Mouse (Mus musculus): Measurements from ENCODE around the gene Spata3.

The Spata3 gene

DNA sequence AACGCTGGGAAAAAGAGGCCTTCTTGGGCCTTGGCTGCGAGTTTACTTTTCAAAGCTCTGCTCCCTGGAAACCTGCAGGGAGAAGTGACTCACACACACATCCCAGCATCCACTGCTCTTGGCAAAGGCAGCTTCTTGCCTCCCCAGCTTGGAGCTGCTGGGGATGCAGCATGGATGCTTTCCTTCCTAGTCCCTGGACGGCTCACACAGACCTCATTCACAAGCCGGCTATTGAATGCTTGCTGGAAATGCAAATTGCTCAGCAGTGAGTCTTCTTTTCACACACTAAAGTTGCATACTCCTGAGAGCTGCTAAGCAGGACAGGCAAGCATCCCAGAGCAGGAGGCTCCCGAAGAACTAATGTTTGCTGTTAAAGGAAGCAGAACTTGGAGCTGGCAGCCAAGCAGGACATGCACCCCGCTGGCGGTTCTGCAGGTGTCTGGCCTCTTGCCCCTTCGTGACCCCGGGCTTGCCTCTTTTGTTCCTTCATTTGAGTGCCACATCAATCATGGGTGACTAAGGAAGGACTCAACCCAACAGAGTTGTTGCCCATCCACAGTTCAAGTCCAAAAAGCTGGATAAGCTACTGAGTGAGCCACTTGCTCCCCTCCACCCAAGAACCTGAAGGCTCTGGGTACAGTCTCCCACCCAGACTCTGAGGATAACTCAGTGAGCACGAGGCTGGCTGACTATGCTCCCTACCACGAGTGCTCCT, 15.8 kb downstream of the Spata3 start:
- DNase-seq (ENCODE audit: low spot score in 2 of 2), result no peak

- peak; percentile 43 to 69 for DNase-seq (ENCODE audit: low spot score in 2 of 2)
These were observed 21.8 kb downstream of the Spata3 start for GRCm38 (mm10) chr1:86038191-86038951.

- no peak for DNase-seq (ENCODE audit: low spot score in 2 of 2)
These were observed 23.5 kb downstream of the Spata3 start for GRCm38 (mm10) chr1:86040131-86040530.

GRCm38 (mm10) chr1:86040817-86041216, 24.2 kb downstream of the Spata3 start:
- DNase-seq (ENCODE audit: low spot score in 2 of 2), result no peak

- DNase-seq (ENCODE audit: low spot score in 2 of 2), result no peak
These were observed 28.4 kb downstream of the Spata3 start for GRCm38 (mm10) chr1:86045056-86045455.

DNA sequence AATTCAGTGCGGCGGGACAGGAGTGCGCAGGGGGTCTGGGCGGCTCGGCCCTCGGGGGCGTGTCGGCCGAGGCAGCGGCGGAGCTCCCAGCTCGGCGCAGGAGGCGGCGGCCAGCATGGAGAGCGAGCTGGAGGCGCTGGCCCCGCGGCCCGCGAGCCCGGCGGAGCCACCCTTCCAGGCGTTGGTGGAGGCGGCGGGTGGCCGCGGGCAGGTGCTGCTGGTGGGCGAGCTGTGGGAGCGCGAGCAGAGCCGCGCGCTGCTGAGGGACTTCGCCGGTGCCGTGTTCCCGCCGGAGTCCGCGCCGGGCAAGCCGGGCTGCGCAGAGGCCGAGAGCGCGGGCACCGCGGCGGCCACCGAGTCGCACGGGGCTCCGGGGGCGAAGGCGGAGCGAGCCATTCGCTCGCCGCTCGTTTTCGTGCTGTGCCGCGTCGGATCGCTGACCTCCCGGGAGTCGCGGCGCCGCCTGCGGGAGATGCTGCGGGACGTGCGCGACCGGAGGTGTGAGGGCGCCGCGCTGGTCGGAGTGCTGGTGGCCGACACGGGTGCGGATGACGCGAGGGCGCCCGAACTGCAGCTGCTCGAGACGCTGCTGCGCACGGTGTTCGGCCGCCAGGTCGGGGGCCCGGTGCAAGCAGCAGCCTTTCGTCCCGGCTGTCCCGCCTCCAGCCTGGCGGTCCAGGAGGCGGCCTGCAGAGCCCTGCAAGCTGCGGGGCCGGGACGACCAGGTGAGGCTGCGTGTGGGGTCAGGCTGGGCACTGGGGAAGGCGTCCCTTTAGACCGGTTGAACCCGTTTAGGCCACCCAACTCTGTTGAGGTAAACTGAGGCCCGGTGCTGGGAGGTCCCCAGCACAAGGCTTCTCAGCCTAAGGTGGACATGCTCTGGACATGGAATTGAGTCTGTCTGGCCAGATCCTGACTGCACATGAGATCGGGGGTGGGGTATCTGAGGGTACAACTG, 29.5 kb downstream of the Spata3 start, which contains the start of gene 2810459M11Rik:
TSS of gene 2810459M11Rik (plus strand) at position 16 of the 958 bp plus-strand sequence.
- DNase-seq (ENCODE audit: low spot score in 2 of 2), result no peak

GRCm38 (mm10) chr1:86046833-86047563, 30.4 kb downstream of the Spata3 start:
- DNase-seq (ENCODE audit: low spot score in 2 of 2), result no peak

DNA sequence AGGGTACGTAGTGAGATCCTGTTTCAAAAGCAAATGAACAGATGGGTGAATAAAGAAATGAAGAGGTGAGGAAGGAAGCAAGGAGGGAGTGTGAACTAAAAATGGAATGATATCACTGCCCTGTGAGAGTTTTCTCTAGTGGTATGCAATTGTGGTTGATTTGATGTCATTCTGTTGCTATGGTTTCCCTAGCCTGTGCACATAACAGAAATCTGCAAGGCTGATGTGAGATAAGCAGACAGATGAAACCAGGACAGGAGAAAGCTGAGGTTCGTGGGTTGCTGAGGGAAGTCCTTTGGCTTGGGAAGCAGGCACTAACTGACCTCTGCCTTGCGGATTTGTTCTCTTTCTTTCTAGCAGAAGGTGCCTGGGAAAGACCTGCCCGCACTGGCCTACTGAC, 31.6 kb downstream of the Spata3 start:
- DNase-seq (ENCODE audit: low spot score in 2 of 2), result no peak

DNA sequence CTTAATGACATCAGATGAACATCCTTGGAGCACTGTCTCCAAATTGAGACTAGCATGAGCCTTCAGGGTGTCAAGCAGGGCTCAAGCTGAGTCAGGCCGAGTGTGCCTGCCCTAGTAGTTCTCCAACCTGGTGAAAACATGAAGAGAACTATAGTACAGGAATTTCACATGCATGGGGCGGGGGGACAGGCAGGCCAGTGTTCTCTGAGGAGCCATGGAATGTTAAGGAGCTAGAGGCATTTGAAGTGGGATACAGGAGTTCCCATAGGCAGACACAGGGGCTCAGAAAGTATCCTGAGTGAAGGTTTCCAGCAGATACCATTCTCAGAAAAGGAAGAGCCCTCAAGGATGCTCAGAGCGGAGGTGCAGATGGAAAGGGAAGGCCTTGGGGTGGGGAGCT, 32.1 kb downstream of the Spata3 start:
- DNase-seq (ENCODE audit: low spot score in 2 of 2), result no peak

GRCm38 (mm10) chr1:86053198-86053921, 36.7 kb downstream of the Spata3 start:
- DNase-seq (ENCODE audit: low spot score in 2 of 2), result peak in 1 of 2 experiments; percentile 72

DNA sequence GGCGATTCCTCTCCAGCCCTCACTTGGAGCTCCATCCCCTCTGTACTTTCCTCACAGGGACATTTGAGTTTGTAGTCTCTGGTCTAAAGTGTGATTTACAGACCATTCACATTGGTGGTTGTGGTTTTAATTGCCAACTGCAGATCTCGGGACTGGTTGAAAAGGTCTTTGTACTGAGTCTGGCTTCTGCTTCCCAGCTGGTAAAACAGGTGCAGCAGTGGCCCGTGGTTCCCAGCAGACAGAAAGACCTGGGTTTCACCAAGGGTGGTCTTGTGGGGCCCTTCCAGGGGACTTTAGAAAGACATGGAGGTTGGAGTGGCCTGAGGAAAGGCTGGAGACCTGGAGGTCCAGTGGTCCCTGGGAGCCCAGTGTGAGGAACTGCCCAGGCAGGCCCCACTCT, 38.3 kb downstream of the Spata3 start:
- no peak for DNase-seq (ENCODE audit: low spot score in 2 of 2)

DNA sequence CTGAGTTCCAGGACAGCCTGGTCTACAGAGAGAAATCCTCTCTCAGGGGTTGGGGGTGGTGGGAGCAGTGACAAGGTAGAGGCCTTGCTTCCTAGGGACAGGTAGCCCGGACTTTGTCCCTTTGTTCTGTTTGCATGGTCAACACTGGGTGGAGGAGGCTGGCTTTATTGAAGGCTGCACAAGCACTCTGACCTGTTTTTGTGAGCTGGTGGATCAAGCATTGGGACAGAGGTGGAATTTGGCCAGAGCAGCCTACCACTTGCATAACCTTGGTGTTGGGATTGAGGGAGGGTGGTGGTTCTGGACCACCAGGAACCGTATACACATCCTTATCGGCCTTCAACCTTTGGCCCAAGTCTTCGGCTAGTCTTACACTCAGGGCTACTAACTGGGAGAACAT, 39.7 kb downstream of the Spata3 start:
- DNase-seq (ENCODE audit: low spot score in 2 of 2), result no peak

DNA sequence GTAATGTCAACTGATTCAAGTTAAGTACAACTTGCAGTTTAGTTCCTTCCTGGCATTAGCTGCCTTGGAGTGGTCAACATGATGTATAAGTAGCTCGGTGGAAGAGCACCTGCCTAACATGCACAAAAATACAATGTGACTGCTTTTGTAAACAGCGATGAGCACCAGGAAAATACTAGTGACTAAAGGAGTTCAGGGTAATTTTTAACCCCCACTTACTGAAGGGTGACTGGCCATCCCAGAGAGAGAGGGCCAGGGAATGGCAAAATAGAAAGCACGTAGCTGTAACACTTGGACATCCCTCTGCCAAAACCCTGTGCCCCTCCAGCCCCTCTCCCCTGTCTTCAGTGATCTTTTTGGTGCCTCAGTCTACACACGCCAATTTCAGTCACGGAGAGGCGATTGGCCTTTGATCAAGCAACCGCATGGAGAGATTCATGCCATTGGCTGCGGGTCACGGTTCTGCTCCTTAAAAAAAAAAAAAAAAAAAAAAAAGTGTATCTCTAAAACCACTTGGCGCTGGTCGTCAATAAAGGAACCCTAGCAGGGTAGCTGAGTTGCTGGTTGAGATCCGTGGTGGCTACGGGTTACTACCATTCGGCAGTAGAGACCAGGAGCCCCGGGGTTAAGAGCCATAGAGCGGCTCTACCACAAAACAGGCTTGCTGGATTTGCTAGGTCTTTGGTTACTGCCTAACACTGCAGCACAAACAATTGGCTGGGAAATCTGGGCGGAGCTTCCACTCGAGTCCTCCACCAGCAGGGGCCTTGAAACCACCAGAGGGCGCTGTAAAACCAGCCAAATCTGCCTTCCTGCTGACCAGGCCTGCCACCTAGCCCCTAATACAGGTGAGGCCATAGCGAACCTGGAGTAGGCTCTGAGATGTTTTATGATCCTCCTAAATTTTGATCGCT, 42.5 kb downstream of the Spata3 start:
- DNase-seq (ENCODE audit: low spot score in 2 of 2), result peak; percentile 88 to 93

DNA sequence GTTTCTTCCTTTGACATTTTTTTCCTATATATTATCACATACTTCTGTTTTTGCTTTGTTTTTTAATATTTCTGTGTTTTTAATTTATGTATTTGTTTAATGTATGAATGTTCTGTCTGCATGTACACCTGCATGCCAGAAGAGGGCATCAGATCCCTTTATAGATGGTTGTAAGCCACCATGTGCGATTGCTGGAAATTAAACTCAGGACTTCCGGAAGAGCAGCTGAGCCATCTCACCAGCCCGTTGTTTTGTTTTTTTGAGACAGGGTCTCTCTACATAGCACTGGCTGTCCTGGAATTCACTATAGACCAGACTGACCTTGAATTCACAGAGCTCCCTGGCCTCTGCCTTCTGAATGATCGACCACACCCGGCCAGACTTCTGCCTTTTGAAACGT, 45.9 kb downstream of the Spata3 start:
- no peak for DNase-seq (ENCODE audit: low spot score in 2 of 2)

- peak; percentile 82 to 88 for DNase-seq (ENCODE audit: low spot score in 2 of 2)
These were observed 47.8 kb downstream of the Spata3 start, which contains the start of gene Psmd1 for GRCm38 (mm10) chr1:86064271-86064991. Psmd1 (plus strand) TSS chr1:86064387.

GRCm38 (mm10) chr1:86076565-86076964, 59.9 kb downstream of the Spata3 start:
- DNase-seq (ENCODE audit: low spot score in 2 of 2), result no peak

Data from heart, adult 9 months (tissue).